Mouse (Mus musculus): ENCODE data around the gene Adarb1. TPM values are rescaled to one million over a fixed set of nuclear protein-coding genes. Genes with fewer than 3 reads are reported as not detected.
A peak's percentile ranks its signal among the peaks of the same experiment; 100 is the strongest.

The Adarb1 gene
- total RNA-seq, 2 experiments from 2014 or later: 121 to 144 TPM

GRCm38 (mm10) chr10:77438021-77438420, 20.0 kb upstream of the Adarb1 start:
- no peak for DNase-seq (ENCODE audit: low spot score in 2 of 2)

GRCm38 (mm10) chr10:77435343-77435742, 17.3 kb upstream of the Adarb1 start:
- DNase-seq (ENCODE audit: low spot score in 2 of 2): no peak

- peak; percentile 76 to 86 for DNase-seq (ENCODE audit: low spot score in 2 of 2)
These were observed 16.5 kb upstream of the Adarb1 start for GRCm38 (mm10) chr10:77434457-77435151.

- DNase-seq (ENCODE audit: low spot score in 2 of 2): no peak
These were observed 16.0 kb upstream of the Adarb1 start for GRCm38 (mm10) chr10:77434076-77434456.

GRCm38 (mm10) chr10:77430771-77431170, 12.7 kb upstream of the Adarb1 start:
- DNase-seq (ENCODE audit: low spot score in 2 of 2): no peak

- no peak for DNase-seq (ENCODE audit: low spot score in 2 of 2)
These were observed 11.9 kb upstream of the Adarb1 start for GRCm38 (mm10) chr10:77429921-77430320.

- DNase-seq (ENCODE audit: low spot score in 2 of 2): no peak
These were observed 9.5 kb upstream of the Adarb1 start for GRCm38 (mm10) chr10:77427610-77428009.

GRCm38 (mm10) chr10:77420190-77420589, 2.1 kb upstream of the Adarb1 start:
- no peak for DNase-seq (ENCODE audit: low spot score in 2 of 2)

GRCm38 (mm10) chr10:77417240-77418102, 599 bp downstream of the Adarb1 start:
- DNase-seq (ENCODE audit: low spot score in 2 of 2): peak in 1 of 2 experiments; percentile 53

- no peak for DNase-seq (ENCODE audit: low spot score in 2 of 2)
These were observed 1.3 kb downstream of the Adarb1 start for GRCm38 (mm10) chr10:77416666-77417239.

- DNase-seq (ENCODE audit: low spot score in 2 of 2): no peak
These were observed 2.2 kb downstream of the Adarb1 start for GRCm38 (mm10) chr10:77415867-77416266.

GRCm38 (mm10) chr10:77413791-77414190, 4.3 kb downstream of the Adarb1 start:
- no peak for DNase-seq (ENCODE audit: low spot score in 2 of 2)

GRCm38 (mm10) chr10:77409154-77409553, 8.9 kb downstream of the Adarb1 start:
- DNase-seq (ENCODE audit: low spot score in 2 of 2): no peak

GRCm38 (mm10) chr10:77408241-77408640, 9.8 kb downstream of the Adarb1 start:
- no peak for DNase-seq (ENCODE audit: low spot score in 2 of 2)

GRCm38 (mm10) chr10:77406486-77406885, 11.6 kb downstream of the Adarb1 start:
- DNase-seq (ENCODE audit: low spot score in 2 of 2): no peak

GRCm38 (mm10) chr10:77402463-77402862, 15.6 kb downstream of the Adarb1 start:
- no peak for DNase-seq (ENCODE audit: low spot score in 2 of 2)

- no peak for DNase-seq (ENCODE audit: low spot score in 2 of 2)
These were observed 17.0 kb downstream of the Adarb1 start for GRCm38 (mm10) chr10:77401039-77401438.

- no peak for DNase-seq (ENCODE audit: low spot score in 2 of 2)
These were observed 18.1 kb downstream of the Adarb1 start for GRCm38 (mm10) chr10:77399938-77400337.

- peak in 1 of 2 experiments; percentile 12 for DNase-seq (ENCODE audit: low spot score in 2 of 2)
These were observed 20.0 kb downstream of the Adarb1 start for GRCm38 (mm10) chr10:77398082-77398481.

GRCm38 (mm10) chr10:77397056-77397642, 20.9 kb downstream of the Adarb1 start:
- DNase-seq (ENCODE audit: low spot score in 2 of 2): no peak

- no peak for DNase-seq (ENCODE audit: low spot score in 2 of 2)
These were observed 22.1 kb downstream of the Adarb1 start for GRCm38 (mm10) chr10:77396015-77396414.

GRCm38 (mm10) chr10:77391072-77391471, 27.0 kb downstream of the Adarb1 start:
- no peak for DNase-seq (ENCODE audit: low spot score in 2 of 2)
